Mouse (Mus musculus): ENCODE measurements around the gene Mat1a.

Mat1a gene

DNA sequence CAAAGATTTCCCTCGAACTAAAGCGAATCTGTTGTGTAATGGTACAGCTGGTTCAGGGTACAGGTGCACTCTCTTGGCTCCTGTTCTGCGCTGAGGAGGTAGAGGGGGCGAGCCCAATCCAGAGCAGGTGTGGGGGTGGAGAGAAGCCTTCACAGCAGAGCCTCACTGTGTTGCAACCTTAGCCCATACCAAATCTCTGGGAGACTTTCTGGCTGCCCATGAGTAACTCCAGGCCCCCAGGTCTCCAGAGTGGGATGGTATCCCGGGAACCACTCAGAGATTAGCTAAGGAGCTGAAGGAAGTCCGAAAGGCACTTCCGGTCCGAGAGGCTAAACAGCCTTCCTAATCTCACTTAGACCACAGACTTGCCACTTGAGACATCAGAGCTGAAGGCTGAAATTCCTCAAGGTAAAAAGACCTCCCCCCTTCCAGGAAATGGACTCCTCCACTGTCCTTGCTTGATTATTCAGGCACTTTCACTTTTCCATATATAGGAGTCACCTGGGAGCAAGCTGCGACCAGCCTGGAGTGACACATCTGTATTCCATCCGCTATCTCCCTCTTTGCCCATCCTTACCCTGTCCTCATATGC lies at the start of gene Mat1a:
Gene Mat1a, plus strand, starts transcription at position 183 of the 592 bp plus-strand sequence.
- 80% methylated on average over 10 of the region's 10 CpGs for WGBS

DNA sequence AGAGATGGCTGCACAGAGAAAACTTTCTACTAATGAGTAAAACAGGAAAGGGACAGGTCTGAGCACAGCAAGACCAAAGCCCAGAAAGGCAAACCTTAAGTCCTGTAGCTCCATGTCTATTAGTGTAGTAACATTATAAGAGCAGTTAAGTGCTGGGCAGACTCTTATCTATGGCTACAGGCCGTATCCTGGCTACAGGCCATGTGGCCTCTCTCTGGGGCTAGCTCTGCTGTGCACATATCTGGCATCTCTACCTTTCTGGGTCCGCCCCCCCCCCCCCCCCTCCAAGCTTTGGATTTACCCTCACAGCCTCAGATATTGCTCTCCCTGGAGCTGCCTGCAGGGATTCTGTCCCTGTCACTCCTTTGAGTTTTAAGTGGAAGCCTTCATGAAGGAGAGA lies 39.7 kb upstream of the Mat1a start:
- 83% methylated on average over 1 of the region's 2 CpGs for WGBS

- WGBS: 64% methylated on average over 1 of the region's 1 CpGs
Measured at GRCm38 (mm10) chr14:41066416-41066815, 38.4 kb upstream of the Mat1a start.

DNA sequence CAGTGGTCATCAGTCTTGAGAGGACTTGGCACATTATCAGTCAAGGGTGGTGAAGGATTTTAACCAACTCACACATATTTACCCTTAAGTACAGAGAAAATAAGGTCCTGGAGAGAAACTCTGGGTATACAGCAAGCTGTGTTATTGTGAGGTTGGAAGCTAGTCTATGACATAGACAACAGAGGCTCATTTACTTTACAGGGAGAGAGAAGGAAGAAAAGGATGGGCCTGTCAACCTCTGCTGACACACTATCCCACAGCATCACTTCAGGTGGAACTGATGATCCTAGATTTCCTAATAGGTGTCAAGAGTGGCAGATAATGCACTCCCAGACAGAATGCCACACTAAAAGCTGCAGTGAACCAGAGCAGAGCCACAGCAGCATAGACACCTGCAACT lies 35.7 kb upstream of the Mat1a start, which contains the start of gene Dydc2:
Gene Dydc2, minus strand, starts transcription at position 101 of the 400 bp plus-strand sequence.

DNA sequence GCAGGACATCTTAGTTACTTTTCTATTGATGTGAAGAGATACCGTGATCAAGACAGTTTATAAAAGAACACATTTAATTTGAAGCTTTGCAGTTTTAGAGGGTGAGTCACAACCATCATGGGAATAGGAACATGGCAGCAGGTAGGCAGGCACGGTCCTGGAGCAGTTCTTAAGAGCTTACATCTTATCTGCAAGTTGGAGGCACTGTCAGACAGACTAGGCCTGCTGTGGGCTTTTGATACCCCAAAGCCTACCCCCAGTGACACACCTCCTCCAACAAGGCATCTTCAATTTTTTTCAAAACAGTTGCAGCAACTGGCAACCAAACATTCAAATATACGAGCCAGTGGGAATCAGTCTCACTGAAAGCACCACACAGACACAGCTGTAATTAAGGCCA lies 34.5 kb upstream of the Mat1a start:
- WGBS: 69% methylated on average over 3 of the region's 3 CpGs

- WGBS: 10% methylated on average over 23 of the region's 23 CpGs
Measured at GRCm38 (mm10) chr14:41072229-41072943, 32.4 kb upstream of the Mat1a start, which contains the start of gene Dydc1. Gene Dydc1 (plus strand): TSS chr14:41072911.

GRCm38 (mm10) chr14:41072944-41073275 lies 31.9 kb upstream of the Mat1a start:
- WGBS: 4% methylated on average over 8 of the region's 8 CpGs

DNA sequence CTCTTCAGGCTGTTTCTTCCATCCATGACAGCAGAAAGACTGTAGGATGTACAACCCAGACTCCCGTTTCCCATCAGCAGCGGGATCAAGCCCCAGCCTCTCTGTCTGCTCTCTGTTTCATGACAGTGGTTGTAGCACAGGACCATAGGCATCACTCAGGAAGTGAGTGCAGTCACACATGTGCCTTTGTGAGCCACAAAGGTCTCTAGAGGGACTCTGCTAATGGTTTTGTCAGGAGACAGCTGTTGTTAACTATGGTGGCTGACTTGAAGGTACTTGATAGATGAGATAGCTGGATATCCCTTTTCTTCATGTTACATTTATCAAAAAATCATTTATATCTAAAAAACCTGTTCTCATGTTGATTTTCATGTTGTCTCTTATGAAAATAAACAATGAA lies 22.4 kb upstream of the Mat1a start:
- 80% methylated on average over 2 of the region's 2 CpGs for WGBS

- WGBS: 91% methylated on average over 1 of the region's 1 CpGs
Measured at GRCm38 (mm10) chr14:41087509-41087908, 17.3 kb upstream of the Mat1a start.

DNA sequence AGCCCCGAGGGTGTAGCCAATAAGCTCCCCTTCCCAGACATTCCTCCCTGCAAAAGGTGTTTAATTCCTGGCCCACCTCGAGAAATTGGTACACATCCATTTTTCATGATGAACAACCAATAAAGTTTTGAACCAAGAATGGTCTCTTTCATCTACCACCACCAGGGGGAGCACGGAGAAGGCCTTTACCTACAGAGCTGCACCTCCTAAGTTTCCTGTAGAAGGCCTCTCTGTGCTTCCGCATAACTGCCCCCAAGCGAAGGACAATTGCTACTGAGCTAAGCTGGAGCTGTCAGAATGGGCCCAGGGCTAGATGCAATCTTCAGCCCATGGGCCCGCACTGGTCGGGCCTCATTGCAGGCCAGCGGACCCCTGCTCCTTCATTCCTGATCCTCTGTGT lies 14.1 kb upstream of the Mat1a start:
- WGBS: 52% methylated on average over 8 of the region's 8 CpGs

- WGBS: 67% methylated on average over 1 of the region's 1 CpGs
Measured at GRCm38 (mm10) chr14:41094114-41094513, 10.7 kb upstream of the Mat1a start.

DNA sequence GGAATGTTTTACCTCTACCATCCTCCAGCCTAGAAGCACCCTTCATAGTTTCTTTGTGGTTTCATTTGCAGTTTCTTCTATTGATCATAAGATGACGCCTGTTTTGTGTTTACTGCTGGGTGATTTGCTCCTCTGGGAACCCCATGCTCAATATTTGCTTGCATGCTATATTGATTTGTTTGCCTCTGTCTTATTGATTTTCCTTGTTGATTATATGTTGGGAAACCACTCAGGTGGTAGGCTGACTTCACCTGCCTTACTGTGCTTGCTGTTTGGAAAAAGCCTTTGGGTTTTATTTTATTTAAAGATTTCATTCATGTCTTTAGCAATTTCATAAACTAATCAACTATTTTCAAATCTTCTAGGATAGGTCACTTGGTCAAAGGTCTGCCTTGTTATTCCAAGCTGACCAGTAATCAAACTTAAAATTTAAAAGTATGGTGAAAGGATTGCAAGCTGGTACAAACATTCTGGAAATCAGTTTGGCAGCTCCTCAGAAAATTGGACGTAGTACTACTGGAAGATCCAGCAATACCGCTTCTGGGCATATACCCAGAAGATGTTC lies 8.5 kb upstream of the Mat1a start:
- 89% methylated on average over 3 of the region's 3 CpGs for WGBS

DNA sequence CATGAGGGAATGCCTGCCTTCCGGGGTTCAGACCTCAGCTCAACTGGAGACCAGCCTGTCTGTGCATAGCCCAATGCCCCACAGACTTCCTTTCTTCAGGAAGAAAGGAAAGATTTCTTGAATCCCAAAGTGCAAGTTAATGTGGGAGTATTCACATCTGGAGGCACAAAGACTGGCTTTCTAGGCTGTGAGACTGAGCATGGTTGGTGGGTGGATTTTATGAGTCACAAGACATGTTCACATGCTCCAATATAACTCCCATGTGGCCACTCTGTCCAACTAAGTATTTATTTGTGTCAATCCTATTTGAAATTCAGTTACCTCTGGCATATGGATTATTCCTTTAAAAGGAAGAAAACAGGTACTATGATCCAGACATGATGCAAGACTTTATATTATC lies 6.1 kb upstream of the Mat1a start:
- 79% methylated on average over 1 of the region's 1 CpGs for WGBS

DNA sequence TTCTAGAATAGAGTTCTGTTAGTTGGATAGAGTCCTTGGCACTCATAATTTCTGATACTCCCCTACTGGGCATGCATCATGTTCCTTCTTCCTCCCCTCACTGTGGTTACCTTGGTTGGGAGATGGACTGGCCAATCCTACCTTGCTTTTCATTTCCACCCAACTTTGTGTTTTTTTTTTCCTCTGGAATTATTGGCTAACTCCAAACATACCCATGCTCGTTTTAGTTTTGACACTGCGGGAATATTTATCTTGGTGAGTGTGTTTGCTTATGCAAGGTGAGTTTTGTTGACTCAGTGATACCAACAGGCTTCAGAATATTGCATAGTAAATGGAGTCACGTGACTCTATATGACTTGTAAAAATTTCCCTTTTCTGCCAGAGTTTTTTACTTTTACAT lies 4.1 kb upstream of the Mat1a start:
- 83% methylated on average over 3 of the region's 3 CpGs for WGBS

- 84% methylated on average over 5 of the region's 5 CpGs for WGBS
Measured at GRCm38 (mm10) chr14:41101242-41101641, 3.6 kb upstream of the Mat1a start.

DNA sequence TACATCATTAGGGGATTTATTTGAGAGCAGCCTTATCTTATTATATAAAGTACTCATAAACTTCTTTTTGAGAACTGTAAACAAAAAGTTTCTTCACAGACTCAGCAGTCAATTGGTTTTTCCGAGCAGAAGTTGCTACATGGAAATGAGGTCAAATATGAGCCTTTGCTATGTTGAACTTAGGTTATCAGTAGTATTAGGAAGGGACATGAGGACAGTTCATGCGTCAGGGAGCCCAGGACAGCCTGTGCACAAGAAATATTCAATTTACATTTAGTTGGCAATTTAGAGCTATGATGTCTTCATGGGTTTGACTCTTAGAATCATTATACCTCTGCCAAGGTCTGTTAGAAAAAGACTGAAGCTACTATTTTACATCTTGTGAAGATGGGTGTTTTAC lies 2.6 kb upstream of the Mat1a start:
- 79% methylated on average over 2 of the region's 2 CpGs for WGBS

DNA sequence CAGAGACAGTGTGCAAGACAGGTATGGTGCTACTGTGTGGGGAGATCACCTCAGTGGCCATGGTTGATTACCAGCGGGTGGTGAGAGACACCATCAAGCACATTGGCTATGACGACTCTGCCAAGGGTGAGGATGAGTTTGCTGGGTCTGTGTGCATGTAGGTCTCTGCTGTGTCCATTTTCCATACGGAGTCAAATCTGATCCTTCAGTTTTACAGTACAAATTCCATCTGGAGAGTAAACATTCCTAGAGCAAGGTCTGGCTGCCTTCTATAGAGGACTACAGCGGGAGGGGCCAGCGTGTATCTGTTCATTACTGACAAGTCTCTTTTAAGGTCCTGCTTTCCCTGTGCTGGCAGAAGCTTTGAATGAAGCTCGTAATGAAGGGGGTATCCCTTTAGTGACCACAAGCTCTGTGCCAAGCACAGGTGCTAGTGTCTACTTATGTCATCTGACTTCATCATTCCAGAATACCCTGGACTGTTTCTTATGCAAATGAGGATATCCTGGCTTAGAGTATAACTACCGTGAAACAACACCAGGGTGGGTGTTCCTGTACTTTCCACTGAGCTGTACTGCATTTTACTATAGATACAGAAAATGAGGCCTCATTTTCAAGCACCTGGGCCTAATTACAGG lies 6.3 kb downstream of the Mat1a start:
- WGBS: 88% methylated on average over 7 of the region's 7 CpGs

DNA sequence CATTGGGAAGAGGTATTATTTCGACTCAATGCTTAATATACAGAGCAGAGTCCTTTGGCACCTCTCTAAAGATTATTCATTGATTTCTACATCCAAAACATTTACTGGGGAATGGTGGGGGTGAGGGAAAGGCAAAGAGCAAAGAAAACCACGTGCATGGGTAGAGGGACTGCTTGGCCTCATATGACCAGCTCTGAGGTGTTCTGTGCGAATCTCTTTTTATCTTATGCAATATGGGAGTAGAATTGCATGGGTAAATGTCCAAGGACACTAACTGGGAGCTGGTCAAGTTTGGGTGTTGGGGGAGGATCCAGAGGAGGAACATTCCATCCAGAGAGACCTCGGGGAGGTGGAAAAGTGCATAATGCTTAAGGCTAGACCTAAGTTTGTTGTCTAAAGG lies 8.1 kb downstream of the Mat1a start:
- WGBS: 80% methylated on average over 4 of the region's 4 CpGs

DNA sequence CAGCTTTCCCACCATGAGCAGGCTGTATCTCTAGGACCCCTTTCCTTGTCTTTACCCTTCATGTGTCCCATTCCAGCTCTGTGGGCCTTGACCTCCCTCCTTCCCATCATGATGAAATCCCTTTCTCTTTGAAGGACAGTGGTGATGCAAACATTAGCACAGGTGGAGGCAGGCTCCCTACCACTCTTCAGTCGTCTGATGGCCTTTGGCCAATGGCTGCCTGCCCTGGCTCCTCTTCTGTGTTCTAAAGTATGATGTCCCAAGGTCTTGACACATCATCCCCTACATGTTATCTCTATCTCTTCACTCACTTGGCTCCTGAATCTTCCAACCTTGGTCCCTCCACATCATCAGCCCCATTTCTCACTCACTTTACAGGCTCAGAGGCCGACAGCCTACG lies 11.4 kb downstream of the Mat1a start:
- 88% methylated on average over 3 of the region's 3 CpGs for WGBS

DNA sequence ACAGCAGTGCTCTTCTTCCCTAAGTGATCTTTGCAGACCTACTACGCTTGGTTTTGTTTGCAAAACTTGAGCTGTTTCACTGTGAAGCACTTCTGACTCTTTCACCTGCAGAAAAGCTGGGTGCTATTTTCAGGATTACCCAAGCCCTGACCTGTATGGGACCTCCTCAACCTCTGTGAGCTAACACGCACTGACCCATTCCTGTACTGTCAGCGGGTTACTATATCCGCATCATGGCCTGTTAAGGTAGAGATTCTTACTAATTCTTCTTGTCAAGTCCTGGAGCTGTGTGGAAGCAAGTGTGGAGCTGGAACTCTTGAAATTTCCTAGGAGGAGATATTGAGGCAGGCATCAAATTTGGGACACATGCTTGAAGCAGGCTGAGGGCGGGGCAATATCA lies 19.8 kb downstream of the Mat1a start:
- WGBS: 89% methylated on average over 5 of the region's 5 CpGs

- 31% methylated on average over 4 of the region's 4 CpGs for WGBS
Measured at GRCm38 (mm10) chr14:41127997-41128396, 23.2 kb downstream of the Mat1a start.

DNA sequence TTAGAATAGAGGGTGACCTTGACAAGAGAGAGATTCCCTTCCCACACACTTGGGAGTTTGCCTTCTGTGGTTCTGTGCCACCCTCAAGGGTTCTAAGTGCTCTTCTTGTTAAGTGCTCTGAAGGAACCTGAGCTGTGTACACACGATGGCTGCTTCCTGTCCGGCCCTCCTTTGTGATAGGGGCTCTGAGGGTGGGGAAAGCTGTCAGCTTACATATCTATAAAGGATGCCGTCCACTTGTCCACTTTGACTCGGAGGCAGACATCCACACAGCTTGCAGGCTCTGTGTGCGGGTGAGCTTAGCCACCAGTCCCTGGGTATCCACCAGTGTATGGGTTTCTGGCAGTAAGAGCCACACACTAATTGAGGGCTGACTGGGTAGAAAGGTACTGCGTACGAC lies 26.7 kb downstream of the Mat1a start, which contains the start of gene Sftpa1:
Gene Sftpa1, plus strand, starts transcription at position 243 of the 400 bp plus-strand sequence.
- WGBS: 88% methylated on average over 7 of the region's 7 CpGs

- WGBS: 94% methylated on average over 1 of the region's 1 CpGs
Measured at GRCm38 (mm10) chr14:41140686-41141085, 35.9 kb downstream of the Mat1a start.

All from cerebral cortex, adult 2 months (tissue).